Mouse (Mus musculus) spleen, adult 18-20 months (tissue): Measurements from ENCODE around the gene Olfr1240.

ENCODE experiments used
- DNase-seq, 2 experiments: peaks; one replicate each; pipeline ENCODE4 v3.0.0; 2022; ENCODE audit warnings: mixed read lengths in 2 of 2

Gene Olfr1240

GRCm38 (mm10) chr2:89442900-89443299 is at the start of gene Olfr1240:
TSS of gene Olfr1240 (minus strand) at chr2:89443000.
- DNase-seq, result no peak

GRCm38 (mm10) chr2:89487026-89487425 is 44.2 kb upstream of the Olfr1240 start, which contains the start of gene Olfr1241:
TSS of gene Olfr1241 (minus strand) at chr2:89487126.
- no peak for DNase-seq

GRCm38 (mm10) chr2:89420307-89420706 is 22.5 kb downstream of the Olfr1240 start, which contains the start of gene Olfr1239:
TSS of gene Olfr1239 (minus strand) at chr2:89420407.
- DNase-seq, result no peak

- no peak for DNase-seq
Measured at GRCm38 (mm10) chr2:89414557-89414956, 28.2 kb downstream of the Olfr1240 start.

- DNase-seq, result no peak
Measured at GRCm38 (mm10) chr2:89409576-89409975, 33.2 kb downstream of the Olfr1240 start, which contains the start of gene Olfr1238. TSS of gene Olfr1238 (minus strand) at chr2:89409676.

DNA sequence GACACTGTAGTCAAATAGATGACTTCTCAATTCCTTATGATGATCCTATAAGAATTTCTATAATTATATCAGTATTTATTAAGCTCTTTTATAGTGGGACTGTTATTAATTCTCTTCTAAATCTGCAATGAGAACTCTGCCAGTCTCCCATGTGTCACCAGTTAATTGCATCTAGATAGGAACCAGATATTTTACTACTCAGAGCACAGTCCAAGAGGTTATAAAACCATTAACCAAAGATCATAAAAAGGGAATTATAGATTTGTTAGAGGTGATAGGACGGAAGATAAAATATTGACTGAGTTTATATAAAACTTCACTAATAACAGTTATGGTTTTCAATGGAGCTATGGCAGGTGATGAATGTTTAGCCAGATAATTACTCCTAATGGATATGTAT is 41.9 kb downstream of the Olfr1240 start:
- no peak for DNase-seq
